Mouse (Mus musculus) liver, embryonic 14.5 days (tissue): ENCODE results near the gene Usp2.

Experiments used
- CTCF ChIP-seq: IDR thresholded peaks from 2 replicates; pipeline ENCODE4 v1.5.1; 2016; ENCODE audit warnings: antibody characterized with exemption, low read depth, control low read depth
- EP300 ChIP-seq: IDR thresholded peaks from 2 replicates; pipeline ENCODE4 v1.6.1; 2016; ENCODE audit warnings: antibody characterized with exemption, low read depth

- no peak for TF ChIP-seq EP300
- TF ChIP-seq CTCF = no peak
These were observed 63.2 kb downstream of the Usp2 start for GRCm38 (mm10) chr9:44130034-44130433.
